Mouse (Mus musculus) stomach, embryonic 15.5 days (tissue): ENCODE results near the gene Psmc2. TPM values are rescaled to one million over a fixed set of nuclear protein-coding genes. Genes with fewer than 3 reads are reported as not detected.

Experiments
- ATAC-seq: fragments of 200-750 bp; cut with Nextera tagmentation; 2 replicates; pipeline ENCODE4 v1.8.0; 2017; ENCODE audit warnings: low read depth, moderate number of reproducible peaks, moderate TSS enrichment; ENCODE audit not compliant: insufficient read depth, low FRiP score
- H3K27ac ChIP-seq: fragments of 300-500 bp; sonication (generic); 2 replicates; pipeline ENCODE4 v1.5.1; 2015; ENCODE audit warnings: mild to moderate bottlenecking, inconsistent platforms
- H3K27me3 ChIP-seq: fragments of 300-500 bp; sonication (generic); replicated peaks from 2 replicates; pipeline ENCODE4 v1.6.1; 2015; ENCODE audit warnings: inconsistent platforms
- H3K36me3 ChIP-seq: fragments of 300-500 bp; sonication (generic); 2 replicates; pipeline ENCODE4 v1.6.1; 2015; ENCODE audit warnings: inconsistent platforms
- H3K4me1 ChIP-seq: fragments of 300-500 bp; sonication (generic); 2 replicates; pipeline ENCODE4 v1.6.1; 2015; ENCODE audit warnings: inconsistent platforms
- H3K4me2 ChIP-seq: fragments of 300-500 bp; sonication (generic); 2 replicates; pipeline ENCODE4 v1.6.1; 2015; ENCODE audit warnings: mild to moderate bottlenecking, inconsistent platforms
- H3K4me3 ChIP-seq: fragments of 300-500 bp; sonication (generic); replicated peaks from 2 replicates; pipeline ENCODE4 v1.5.1; 2015; ENCODE audit warnings: inconsistent platforms
- H3K9ac ChIP-seq: fragments of 300-500 bp; sonication (generic); 2 replicates; pipeline ENCODE4 v1.6.1; 2015; ENCODE audit warnings: inconsistent platforms
- H3K9me3 ChIP-seq: fragments of 300-500 bp; sonication (generic); 2 replicates; pipeline ENCODE4 v1.6.1; 2016; ENCODE audit warnings: inconsistent platforms
- WGBS: fragments of 180-500 bp; shearing (Covaris S2); methylation state at CpG from one replicate; pipeline ENCODE4 v1.1.7; 2015; 5-methylcytosine and 5-hydroxymethylcytosine counted together
- polyA plus RNA-seq: library from polyadenylated mRNA; unstranded; fragments of >200 nt; fragmentation: Nextera tagmentation; extraction: Ambion mirVana; gene quantifications from 2 replicates; pipeline ENCODE4 v1.2.1, GENCODE M21; 2015

Gene Psmc2
- polyA plus RNA-seq, 1 experiment from 2014 or later: 154 TPM

GRCm38 (mm10) chr5:21813994-21814393 is 28.9 kb downstream of the Psmc2 start:
- no peak overlapping the region for H3K4me3 ChIP-seq

GRCm38 (mm10) chr5:21826370-21826769 is 41.3 kb downstream of the Psmc2 start:
- no peak overlapping the region for H3K9ac ChIP-seq
- WGBS: 58% methylated on average over 7 of the region's 7 CpGs
- no peaks in the 10 kb centered on the region for H3K27me3 ChIP-seq
- no peak for ATAC-seq
- H3K4me3 ChIP-seq: no peak overlapping the region
- H3K27ac ChIP-seq: no peak overlapping the region
- no peaks in the 10 kb centered on the region for H3K4me1 ChIP-seq
- H3K4me2 ChIP-seq: no peak overlapping the region
- H3K9me3 ChIP-seq: no peaks in the 10 kb centered on the region
- no peaks in the 10 kb centered on the region for H3K36me3 ChIP-seq

More at GRCm38 (mm10) chr5:21813994-21814393, 28.9 kb downstream of the Psmc2 start:
- no peaks in the 10 kb centered on the region for H3K27me3 ChIP-seq
- no peak for ATAC-seq
- H3K27ac ChIP-seq: no peak overlapping the region
- no peak overlapping the region for H3K4me2 ChIP-seq
- H3K9ac ChIP-seq: no peak overlapping the region
- no peaks in the 10 kb centered on the region for H3K4me1 ChIP-seq
- H3K9me3 ChIP-seq: no peaks in the 10 kb centered on the region
- no peaks in the 10 kb centered on the region for H3K36me3 ChIP-seq
- WGBS: 48% methylated on average over 1 of the region's 1 CpGs

GRCm38 (mm10) chr5:21827643-21828042 is 42.6 kb downstream of the Psmc2 start:
- H3K4me2 ChIP-seq: no peak overlapping the region
- 18% methylated on average over 5 of the region's 6 CpGs for WGBS
- no peaks in the 10 kb centered on the region for H3K27me3 ChIP-seq
- H3K9me3 ChIP-seq: no peaks in the 10 kb centered on the region
- H3K27ac ChIP-seq: no peak overlapping the region
- H3K4me3 ChIP-seq: no peak overlapping the region
- no peaks in the 10 kb centered on the region for H3K36me3 ChIP-seq
- no peak for ATAC-seq
- H3K9ac ChIP-seq: no peak overlapping the region
- H3K4me1 ChIP-seq: no peaks in the 10 kb centered on the region

- no peak for ATAC-seq
- no peak overlapping the region for H3K4me2 ChIP-seq
- H3K9me3 ChIP-seq: no peaks in the 10 kb centered on the region
- no peak overlapping the region for H3K4me3 ChIP-seq
- H3K27ac ChIP-seq: no peak overlapping the region
- H3K9ac ChIP-seq: no peak overlapping the region
- H3K4me1 ChIP-seq: no peaks in the 10 kb centered on the region
- 62% methylated on average over 4 of the region's 4 CpGs for WGBS
- H3K36me3 ChIP-seq: no peaks in the 10 kb centered on the region
- H3K27me3 ChIP-seq: no peaks in the 10 kb centered on the region
Observed at GRCm38 (mm10) chr5:21828855-21829254, 43.8 kb downstream of the Psmc2 start.

GRCm38 (mm10) chr5:21831761-21832160 is 46.7 kb downstream of the Psmc2 start:
- H3K9ac ChIP-seq: no peak overlapping the region
- H3K27ac ChIP-seq: no peak overlapping the region
- no peak for ATAC-seq
- H3K4me3 ChIP-seq: no peak overlapping the region
- 73% methylated on average over 3 of the region's 3 CpGs for WGBS
- H3K4me1 ChIP-seq: no peaks in the 10 kb centered on the region
- no peaks in the 10 kb centered on the region for H3K27me3 ChIP-seq
- no peaks in the 10 kb centered on the region for H3K9me3 ChIP-seq
- no peak overlapping the region for H3K4me2 ChIP-seq
- H3K36me3 ChIP-seq: no peaks in the 10 kb centered on the region

- ATAC-seq: no peak
- Histone ChIP-seq H3K9ac (no peak overlapping the region), H3K27ac (no peak overlapping the region), H3K4me3 (no peak overlapping the region), H3K4me2 (no peak overlapping the region), H3K36me3 (no peaks in the 10 kb centered on the region), H3K4me1 (no peaks in the 10 kb centered on the region), H3K27me3 (no peaks in the 10 kb centered on the region), H3K9me3 (no peaks in the 10 kb centered on the region)
- 66% methylated on average over 4 of the region's 4 CpGs for WGBS
Observed at GRCm38 (mm10) chr5:21844676-21845075, 59.6 kb downstream of the Psmc2 start.

GRCm38 (mm10) chr5:21846616-21847290 is 61.7 kb downstream of the Psmc2 start:
- no peaks in the 10 kb centered on the region for H3K4me1 ChIP-seq
- H3K27me3 ChIP-seq: no peaks in the 10 kb centered on the region
- WGBS: 71% methylated on average over 20 of the region's 20 CpGs
- no peak overlapping the region for H3K9ac ChIP-seq
- no peaks in the 10 kb centered on the region for H3K9me3 ChIP-seq
- no peak overlapping the region for H3K27ac ChIP-seq
- ATAC-seq: no peak
- no peaks in the 10 kb centered on the region for H3K36me3 ChIP-seq
- no peak overlapping the region for H3K4me2 ChIP-seq
- H3K4me3 ChIP-seq: no peak overlapping the region

GRCm38 (mm10) chr5:21847438-21847837 is 62.4 kb downstream of the Psmc2 start:
- no peaks in the 10 kb centered on the region for H3K36me3 ChIP-seq
- WGBS: 64% methylated on average over 6 of the region's 6 CpGs
- no peaks in the 10 kb centered on the region for H3K4me1 ChIP-seq
- no peak overlapping the region for H3K9ac ChIP-seq
- ATAC-seq: no peak
- no peaks in the 10 kb centered on the region for H3K27me3 ChIP-seq
- no peak overlapping the region for H3K4me3 ChIP-seq
- no peaks in the 10 kb centered on the region for H3K9me3 ChIP-seq
- H3K27ac ChIP-seq: no peak overlapping the region
- no peak overlapping the region for H3K4me2 ChIP-seq

- H3K36me3 ChIP-seq: no peaks in the 10 kb centered on the region
- no peaks in the 10 kb centered on the region for H3K27me3 ChIP-seq
- no peak overlapping the region for H3K9ac ChIP-seq
- no peak for ATAC-seq
- no peaks in the 10 kb centered on the region for H3K4me1 ChIP-seq
- no peaks in the 10 kb centered on the region for H3K9me3 ChIP-seq
- H3K27ac ChIP-seq: no peak overlapping the region
- WGBS: 33% methylated on average over 10 of the region's 10 CpGs
- no peak overlapping the region for H3K4me3 ChIP-seq
- H3K4me2 ChIP-seq: no peak overlapping the region
Observed at GRCm38 (mm10) chr5:21851679-21852340, 66.7 kb downstream of the Psmc2 start.

Other genes starting within 250 kb of the Psmc2 start
- gene Lrrc17, start 241.7 kb upstream of the Psmc2 start, polyA plus RNA-seq: 55.3 and 57.7 TPM in 2 replicates
- gene Fbxl13, start 139.6 kb upstream of the Psmc2 start, polyA plus RNA-seq: 0.13 and 0.36 TPM in 2 replicates
- 33.8 and 35.6 TPM in 2 replicates for gene Armc10, start 139.5 kb upstream of the Psmc2 start, polyA plus RNA-seq
- gene Napepld, start 83.9 kb upstream of the Psmc2 start, polyA plus RNA-seq: 2.6 and 3.3 TPM in 2 replicates
- gene Pmpcb, start 48.1 kb upstream of the Psmc2 start, polyA plus RNA-seq: 75.9 and 78.2 TPM in 2 replicates
- 68.9 and 74.6 TPM in 2 replicates for gene Dnajc2, start within 50 bp of the Psmc2 start, polyA plus RNA-seq
- not detected in 2 replicates for gene Slc26a5, start 80.3 kb downstream of the Psmc2 start, polyA plus RNA-seq